Mouse (Mus musculus): ENCODE data around the gene Clta. TPM values are rescaled to one million over a fixed set of nuclear protein-coding genes. Genes with fewer than 3 reads are reported as not detected.

Clta gene
- total and polyA plus RNA-seq, 2 experiments from 2014 or later = 366 to 379 TPM

- H3K27ac ChIP-seq = no peak overlapping the region
- H3K9ac ChIP-seq (replicated peaks; ENCODE audit: low read length) = no peak overlapping the region
Observed at GRCm38 (mm10) chr4:43980236-43980635, 24.0 kb upstream of the Clta start.

GRCm38 (mm10) chr4:43980846-43981245 lies 23.4 kb upstream of the Clta start:
- no peak for DNase-seq (ENCODE audit: low spot score)
- no peaks in the 10 kb centered on the region for H3K4me1 ChIP-seq (ENCODE audit: insufficient read depth, low read length)
- ATAC-seq = no peak
- H3K4me3 ChIP-seq (ENCODE audit: low read length) = no peak overlapping the region
- no peak overlapping the region for H3K4me2 ChIP-seq (ENCODE audit: low read depth, low read length)
- no peaks in the 10 kb centered on the region for H3K9me3 ChIP-seq (ENCODE audit: low read length)
- no peaks in the 10 kb centered on the region for H3K27me3 ChIP-seq (ENCODE audit: insufficient read depth, low read length)
- H3K9ac ChIP-seq (replicated peaks; ENCODE audit: low read length) = no peak overlapping the region
- TF ChIP-seq CTCF (IDR thresholded peaks at IDR 0.05; ENCODE audit: low read depth) = no peak
- no peak overlapping the region for H3K27ac ChIP-seq
- H3K36me3 ChIP-seq (ENCODE audit: insufficient read depth, low read length) = no peaks in the 10 kb centered on the region
- WGBS = 91% methylated on average over 6 of the region's 6 CpGs

More at GRCm38 (mm10) chr4:43980236-43980635, 24.0 kb upstream of the Clta start:
- Histone ChIP-seq H3K27me3 (ENCODE audit: insufficient read depth, low read length) (no peaks in the 10 kb centered on the region), H3K4me1 (ENCODE audit: insufficient read depth, low read length) (no peaks in the 10 kb centered on the region), H3K4me2 (ENCODE audit: low read depth, low read length) (no peak overlapping the region), H3K36me3 (ENCODE audit: insufficient read depth, low read length) (no peaks in the 10 kb centered on the region), H3K4me3 (ENCODE audit: low read length) (no peak overlapping the region), H3K9me3 (ENCODE audit: low read length) (no peaks in the 10 kb centered on the region)
- 76% methylated on average over 4 of the region's 4 CpGs for WGBS
- no peak for DNase-seq (ENCODE audit: low spot score)
- ATAC-seq = no peak
- no peak for TF ChIP-seq CTCF (IDR thresholded peaks at IDR 0.05; ENCODE audit: low read depth)

GRCm38 (mm10) chr4:43981251-43981650 lies 23.0 kb upstream of the Clta start:
- WGBS = 88% methylated on average over 7 of the region's 7 CpGs
- Histone ChIP-seq H3K4me3 (ENCODE audit: low read length) (no peak overlapping the region), H3K36me3 (ENCODE audit: insufficient read depth, low read length) (no peaks in the 10 kb centered on the region), H3K9me3 (ENCODE audit: low read length) (no peaks in the 10 kb centered on the region), H3K27me3 (ENCODE audit: insufficient read depth, low read length) (no peaks in the 10 kb centered on the region), H3K4me1 (ENCODE audit: insufficient read depth, low read length) (no peaks in the 10 kb centered on the region), H3K4me2 (ENCODE audit: low read depth, low read length) (no peak overlapping the region), H3K9ac (replicated peaks; ENCODE audit: low read length) (no peak overlapping the region), H3K27ac (no peak overlapping the region)
- DNase-seq (ENCODE audit: low spot score) (no peak), ATAC-seq (no peak)
- TF ChIP-seq CTCF (IDR thresholded peaks at IDR 0.05; ENCODE audit: low read depth) = no peak

GRCm38 (mm10) chr4:43982053-43982732 lies 22.1 kb upstream of the Clta start:
- peak; percentile 95 for TF ChIP-seq CTCF (IDR thresholded peaks at IDR 0.05; ENCODE audit: low read depth)
- WGBS = 1% methylated on average over 24 of the region's 24 CpGs
- peak overlapping the region; percentile 62 for H3K4me2 ChIP-seq (ENCODE audit: low read depth, low read length)
- ATAC-seq (peak; percentile 95), DNase-seq (ENCODE audit: low spot score) (peak; percentile 95)
- H3K9me3 ChIP-seq (ENCODE audit: low read length) = no peaks in the 10 kb centered on the region
- H3K4me1 ChIP-seq (ENCODE audit: insufficient read depth, low read length) = no peaks in the 10 kb centered on the region
- no peak overlapping the region for H3K27ac ChIP-seq
- H3K9ac ChIP-seq (replicated peaks; ENCODE audit: low read length) = peak overlapping the region; percentile 34; the same call in 1 of the 2 replicates
- H3K36me3 ChIP-seq (ENCODE audit: insufficient read depth, low read length) = no peaks in the 10 kb centered on the region
- H3K27me3 ChIP-seq (ENCODE audit: insufficient read depth, low read length) = no peaks in the 10 kb centered on the region
- peak overlapping the region; percentile 32 for H3K4me3 ChIP-seq (ENCODE audit: low read length)

GRCm38 (mm10) chr4:43983181-43983580 lies 21.1 kb upstream of the Clta start, which contains the start of gene Ccin:
TSS of gene Ccin (plus strand) at chr4:43983483.
- Histone ChIP-seq H3K4me3 (ENCODE audit: low read length) (peak within 1 kb of the TSS; percentile 32), H3K9ac (replicated peaks; ENCODE audit: low read length) (peak within 1 kb of the TSS; percentile 34; the same call in 1 of the 2 replicates), H3K36me3 (ENCODE audit: insufficient read depth, low read length) (no peaks in the 10 kb centered on the region), H3K27me3 (ENCODE audit: insufficient read depth, low read length) (no peaks in the 10 kb centered on the region), H3K4me1 (ENCODE audit: insufficient read depth, low read length) (no peaks in the 10 kb centered on the region), H3K27ac (no peak within 1 kb of the TSS), H3K9me3 (ENCODE audit: low read length) (no peaks in the 10 kb centered on the region), H3K4me2 (ENCODE audit: low read depth, low read length) (peak within 1 kb of the TSS; percentile 62)
- DNase-seq (ENCODE audit: low spot score) (no peak), ATAC-seq (no peak)
- 81% methylated on average over 11 of the region's 11 CpGs for WGBS
- no peak for TF ChIP-seq CTCF (IDR thresholded peaks at IDR 0.05; ENCODE audit: low read depth)

DNA sequence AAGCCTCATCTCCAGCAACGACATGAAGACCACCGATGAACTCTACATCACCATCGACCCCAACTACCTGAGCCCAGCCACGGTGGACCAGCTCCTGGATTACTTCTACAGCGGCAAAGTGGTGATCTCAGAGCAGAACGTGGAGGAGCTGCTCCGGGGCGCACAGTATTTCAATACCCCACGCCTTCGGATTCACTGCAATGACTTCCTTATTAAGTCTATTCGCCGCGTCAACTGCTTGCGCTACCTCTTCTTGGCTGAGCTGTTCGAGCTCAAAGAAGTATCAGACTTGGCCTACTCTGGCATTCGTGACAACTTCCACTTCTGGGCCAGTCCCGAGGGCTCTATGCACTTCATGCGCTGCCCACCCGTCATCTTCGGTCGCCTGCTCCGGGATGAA lies 20.5 kb upstream of the Clta start:
- no peak for TF ChIP-seq CTCF (IDR thresholded peaks at IDR 0.05; ENCODE audit: low read depth)
- H3K27ac ChIP-seq = no peak overlapping the region
- H3K4me1 ChIP-seq (ENCODE audit: insufficient read depth, low read length) = no peaks in the 10 kb centered on the region
- H3K27me3 ChIP-seq (ENCODE audit: insufficient read depth, low read length) = no peaks in the 10 kb centered on the region
- no peak overlapping the region for H3K9ac ChIP-seq (replicated peaks; ENCODE audit: low read length)
- no peaks in the 10 kb centered on the region for H3K36me3 ChIP-seq (ENCODE audit: insufficient read depth, low read length)
- H3K9me3 ChIP-seq (ENCODE audit: low read length) = no peaks in the 10 kb centered on the region
- 91% methylated on average over 22 of the region's 22 CpGs for WGBS
- no peak overlapping the region for H3K4me2 ChIP-seq (ENCODE audit: low read depth, low read length)
- no peak overlapping the region for H3K4me3 ChIP-seq (ENCODE audit: low read length)
- DNase-seq (ENCODE audit: low spot score) (no peak), ATAC-seq (no peak)

- H3K9me3 ChIP-seq (ENCODE audit: low read length) = no peaks in the 10 kb centered on the region
- TF ChIP-seq CTCF (IDR thresholded peaks at IDR 0.05; ENCODE audit: low read depth) = no peak
- H3K4me3 ChIP-seq (ENCODE audit: low read length) = no peak overlapping the region
- no peaks in the 10 kb centered on the region for H3K4me1 ChIP-seq (ENCODE audit: insufficient read depth, low read length)
- DNase-seq (ENCODE audit: low spot score) (no peak), ATAC-seq (no peak)
- H3K4me2 ChIP-seq (ENCODE audit: low read depth, low read length) = no peak overlapping the region
- no peaks in the 10 kb centered on the region for H3K36me3 ChIP-seq (ENCODE audit: insufficient read depth, low read length)
- H3K27me3 ChIP-seq (ENCODE audit: insufficient read depth, low read length) = no peaks in the 10 kb centered on the region
- no peak overlapping the region for H3K27ac ChIP-seq
- WGBS = 93% methylated on average over 19 of the region's 19 CpGs
- H3K9ac ChIP-seq (replicated peaks; ENCODE audit: low read length) = no peak overlapping the region
Observed at GRCm38 (mm10) chr4:43984326-43984725, 19.9 kb upstream of the Clta start.
